Mouse (Mus musculus) liver, embryonic 15.5 days (tissue): ENCODE measurements around the gene Rnf187. TPM values are rescaled to one million over a fixed set of nuclear protein-coding genes. Genes with fewer than 3 reads are reported as not detected.
A peak's percentile ranks its signal among the peaks of the same experiment; 100 is the strongest.

Experiments
- ATAC-seq: fragments of 200-750 bp; cut with Nextera tagmentation; 2 replicates; pipeline ENCODE4 v1.8.0; 2017; ENCODE audit warnings: moderate number of reproducible peaks, mild to moderate bottlenecking, moderate library complexity; ENCODE audit not compliant: insufficient read depth
- H3K27ac ChIP-seq: fragments of 300-500 bp; sonication (generic); replicated peaks from 2 replicates; pipeline ENCODE4 v1.5.1; 2015; ENCODE audit warnings: mild to moderate bottlenecking, inconsistent platforms
- H3K27me3 ChIP-seq: fragments of 300-500 bp; sonication (generic); 2 replicates; pipeline ENCODE4 v1.6.1; 2015; ENCODE audit warnings: mild to moderate bottlenecking, inconsistent platforms
- H3K36me3 ChIP-seq: fragments of 300-500 bp; sonication (generic); replicated peaks from 2 replicates; pipeline ENCODE4 v1.6.1; 2015; ENCODE audit warnings: moderate library complexity, mild to moderate bottlenecking, inconsistent platforms
- H3K4me1 ChIP-seq: fragments of 300-500 bp; sonication (generic); replicated peaks from 2 replicates; pipeline ENCODE4 v1.6.1; 2015; ENCODE audit warnings: inconsistent platforms
- H3K4me2 ChIP-seq: fragments of 300-500 bp; sonication (generic); 2 replicates; pipeline ENCODE4 v1.6.1; 2015; ENCODE audit warnings: moderate library complexity, mild to moderate bottlenecking, inconsistent platforms
- H3K4me3 ChIP-seq: fragments of 300-500 bp; sonication (generic); replicated peaks from 2 replicates; pipeline ENCODE4 v1.5.1; 2015; ENCODE audit warnings: mild to moderate bottlenecking, inconsistent platforms
- H3K9ac ChIP-seq: fragments of 300-500 bp; sonication (generic); 2 replicates; pipeline ENCODE4 v1.6.1; 2015; ENCODE audit warnings: moderate library complexity, mild to moderate bottlenecking, inconsistent platforms
- H3K9me3 ChIP-seq: fragments of 300-500 bp; sonication (generic); replicated peaks from 2 replicates; pipeline ENCODE4 v1.6.1; 2016; ENCODE audit warnings: inconsistent platforms
- WGBS: fragments of 180-500 bp; shearing (Covaris S2); methylation state at CpG from one replicate; pipeline ENCODE4 v1.1.7; 2015; ENCODE audit warnings: mixed read lengths; ENCODE audit not compliant: insufficient replicate concordance; 5-methylcytosine and 5-hydroxymethylcytosine counted together
- polyA plus RNA-seq: library from polyadenylated mRNA; unstranded; fragments of >200 nt; fragmentation: Nextera tagmentation; extraction: Ambion mirVana; gene quantifications from 2 replicates; pipeline ENCODE4 v1.2.1, GENCODE M21; 2015

Gene Rnf187
- polyA plus RNA-seq, 1 experiment from 2014 or later = 111 TPM

DNA sequence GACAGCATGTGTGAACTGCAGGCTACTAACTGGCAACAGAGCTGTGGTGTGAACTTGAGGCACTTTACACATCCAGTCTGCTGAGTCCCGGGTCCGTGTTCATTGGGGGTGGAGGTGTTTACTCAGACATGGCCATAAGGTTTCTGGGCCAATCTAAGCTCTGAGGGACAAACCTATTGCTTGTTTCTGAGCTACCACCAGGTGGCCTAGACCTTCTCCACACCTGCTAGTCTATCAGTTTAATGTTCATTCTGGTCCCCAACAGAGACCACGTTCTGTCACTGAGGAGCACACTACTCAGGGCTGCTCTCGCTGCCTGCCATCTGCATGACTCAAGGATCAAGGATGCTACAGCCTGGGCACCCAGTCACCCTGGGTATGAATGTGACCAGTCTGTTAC, 7.1 kb downstream of the Rnf187 start:
- peaks cover 60% of the 10 kb centered on the region for H3K4me1 ChIP-seq

DNA sequence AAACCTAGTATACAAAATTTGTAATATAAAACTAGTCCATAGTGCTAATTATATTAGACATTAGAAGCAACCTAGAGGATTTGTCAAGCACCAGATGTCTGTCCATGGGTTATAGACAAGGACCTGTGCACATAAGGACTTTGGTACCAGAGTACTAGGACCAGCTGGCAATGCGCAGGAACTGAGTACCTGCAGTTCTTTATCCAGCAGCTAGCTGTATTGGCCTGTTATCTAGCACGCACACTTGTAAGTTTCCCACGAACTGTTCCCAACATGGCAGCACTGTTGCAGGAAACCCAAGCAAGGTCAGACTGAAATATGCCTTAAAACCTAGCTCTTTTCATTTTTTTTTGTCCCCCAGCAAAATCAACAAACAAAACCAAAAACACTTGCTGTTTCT, 8.5 kb downstream of the Rnf187 start:
- Histone ChIP-seq H3K9ac (no peak overlapping the region), H3K9me3 (no peaks in the 10 kb centered on the region), H3K27ac (peak overlapping the region; percentile 86), H3K4me2 (0 out of 2 replicates have a peak overlapping the region, but pooled peaks have one; percentile 4), H3K27me3 (no peaks in the 10 kb centered on the region), H3K36me3 (peaks cover 44% of the 10 kb centered on the region), H3K4me3 (no peak overlapping the region), H3K4me1 (peaks cover 50% of the 10 kb centered on the region)
- no peak for ATAC-seq
- WGBS = 23% methylated on average over 3 of the region's 3 CpGs

More for the DNA sequence above, 7.1 kb downstream of the Rnf187 start:
- Histone ChIP-seq H3K27me3 (no peaks in the 10 kb centered on the region), H3K4me2 (no peak overlapping the region), H3K9ac (no peak overlapping the region), H3K36me3 (peaks cover 54% of the 10 kb centered on the region), H3K4me3 (no peak overlapping the region), H3K27ac (0 out of 2 replicates have a peak overlapping the region, but pooled peaks have one; percentile 86), H3K9me3 (no peaks in the 10 kb centered on the region)
- no peak for ATAC-seq
- 64% methylated on average over 4 of the region's 4 CpGs for WGBS

DNA sequence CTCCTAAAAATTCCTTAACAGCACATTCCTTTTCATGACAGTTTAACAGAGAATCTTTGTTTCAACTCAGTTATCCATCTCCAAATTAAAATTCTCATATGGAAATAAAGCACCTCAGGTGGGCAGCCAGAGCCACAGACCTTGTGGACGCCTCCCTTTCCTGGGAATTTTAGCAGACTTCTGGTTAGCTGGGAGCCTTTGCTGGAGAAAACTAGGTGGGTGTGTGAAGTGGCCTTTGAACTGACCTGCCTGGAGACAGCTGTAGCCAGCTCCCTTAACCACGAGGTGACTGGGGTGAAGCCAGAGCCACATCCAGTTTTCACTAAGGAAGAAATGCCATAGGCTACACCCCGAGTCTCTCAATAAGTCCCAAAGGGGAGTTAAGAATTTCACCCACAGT, 9.1 kb downstream of the Rnf187 start:
- Histone ChIP-seq H3K9ac (0 out of 2 replicates have a peak overlapping the region, but pooled peaks have one; percentile 6), H3K4me3 (no peak overlapping the region), H3K4me1 (peaks cover 50% of the 10 kb centered on the region), H3K9me3 (no peaks in the 10 kb centered on the region), H3K27ac (peak overlapping the region; percentile 86), H3K27me3 (no peaks in the 10 kb centered on the region), H3K36me3 (peaks cover 45% of the 10 kb centered on the region), H3K4me2 (no peak overlapping the region)
- ATAC-seq = no peak
- WGBS = 43% methylated on average over 3 of the region's 3 CpGs

DNA sequence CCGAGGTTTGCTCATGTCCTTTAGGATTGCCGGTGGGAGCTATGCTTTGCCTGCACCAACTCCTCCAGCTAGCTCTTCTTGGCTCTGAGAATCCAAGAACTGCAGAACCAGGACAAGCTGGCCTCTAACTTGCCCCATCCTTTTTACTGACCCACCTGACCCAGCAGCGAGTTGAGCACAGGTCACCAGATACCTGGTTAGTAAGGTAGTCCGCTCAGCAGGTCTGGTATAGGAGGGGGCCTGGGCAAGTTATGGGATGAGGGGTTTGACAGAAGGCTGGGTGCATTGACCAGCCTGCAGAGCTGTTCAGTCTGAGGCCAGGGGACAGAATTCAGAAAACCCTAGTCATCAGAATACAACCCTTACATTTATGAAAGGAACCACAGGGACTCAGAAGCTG, 9.7 kb downstream of the Rnf187 start:
- Histone ChIP-seq H3K27me3 (no peaks in the 10 kb centered on the region), H3K4me1 (peaks cover 50% of the 10 kb centered on the region), H3K9me3 (no peaks in the 10 kb centered on the region), H3K4me3 (no peak overlapping the region), H3K4me2 (no peak overlapping the region), H3K27ac (peak overlapping the region; percentile 86), H3K36me3 (peaks cover 43% of the 10 kb centered on the region), H3K9ac (no peak overlapping the region)
- 62% methylated on average over 4 of the region's 4 CpGs for WGBS
- no peak for ATAC-seq

DNA sequence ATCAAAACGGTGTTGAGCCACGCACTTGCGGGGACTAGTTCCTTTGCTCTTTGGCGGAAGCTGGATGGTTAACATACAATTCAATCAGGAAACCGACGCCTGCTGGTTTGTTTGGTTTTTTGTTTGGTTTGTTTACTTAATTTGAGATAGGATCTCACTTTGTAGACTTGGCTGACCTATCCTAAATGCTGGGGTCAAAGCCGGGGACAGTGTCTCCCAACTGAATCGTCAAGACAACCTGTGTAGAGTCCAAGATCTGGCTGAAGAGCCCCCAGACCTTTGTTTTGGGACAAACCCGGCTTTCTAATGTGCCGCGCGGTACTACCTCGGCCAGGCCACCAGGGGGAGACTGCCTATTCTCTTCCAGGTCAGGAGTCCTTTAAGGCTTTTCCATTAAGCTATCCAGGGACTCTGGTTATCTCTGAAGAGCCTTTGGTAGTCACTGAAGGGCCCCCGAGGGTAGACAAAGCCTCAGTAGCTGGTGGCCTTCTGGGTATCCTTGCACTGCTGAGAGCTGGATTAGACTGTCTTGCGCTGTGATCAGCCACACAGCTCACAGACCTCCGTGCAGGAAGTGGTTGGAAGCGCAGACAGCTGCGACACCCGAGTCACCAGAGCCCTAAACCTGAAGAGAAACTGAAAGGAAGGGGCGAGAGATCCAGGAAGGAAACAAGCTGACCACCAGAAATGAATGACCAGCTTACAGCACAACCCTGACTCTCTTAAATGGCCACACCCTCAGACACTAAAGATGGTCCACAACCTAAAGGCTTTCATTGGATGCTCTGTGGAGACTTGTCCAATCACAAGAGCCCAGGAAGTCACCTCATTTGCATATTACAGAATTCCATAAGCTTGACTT, 10.7 kb downstream of the Rnf187 start:
- peak overlapping the region; percentile 74 for H3K4me2 ChIP-seq
- 3% methylated on average over 20 of the region's 20 CpGs for WGBS
- peaks cover 50% of the 10 kb centered on the region for H3K4me1 ChIP-seq
- peak; percentile 81 for ATAC-seq
- H3K9me3 ChIP-seq = no peaks in the 10 kb centered on the region
- H3K27ac ChIP-seq = peak overlapping the region; percentile 86
- H3K36me3 ChIP-seq = peaks cover 43% of the 10 kb centered on the region
- H3K27me3 ChIP-seq = no peaks in the 10 kb centered on the region
- H3K9ac ChIP-seq = peak overlapping the region; percentile 49
- H3K4me3 ChIP-seq = peak overlapping the region; percentile 53

DNA sequence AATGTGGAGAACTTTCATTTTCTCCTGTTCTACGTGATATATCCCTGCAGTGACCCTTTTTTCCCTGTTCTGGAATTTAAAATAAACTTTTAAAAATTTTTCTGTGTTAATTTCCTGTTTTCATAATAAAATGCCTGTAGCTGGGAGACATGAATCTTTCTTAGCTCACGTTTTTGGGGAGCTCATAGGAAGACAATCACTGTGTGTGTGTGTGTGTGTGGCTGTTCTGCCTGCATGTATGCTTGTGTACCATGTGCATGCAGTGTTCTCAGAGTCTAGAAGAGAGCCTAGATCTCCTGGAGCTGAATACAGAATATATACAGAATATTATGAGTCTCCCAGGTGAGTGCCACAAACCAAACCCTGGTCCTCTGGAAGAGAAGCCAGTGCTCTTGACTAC, 11.7 kb downstream of the Rnf187 start:
- ATAC-seq = no peak
- peak overlapping the region; percentile 74; the same call in 1 of the 2 replicates for H3K4me2 ChIP-seq
- peak overlapping the region; percentile 86; the same call in 1 of the 2 replicates for H3K27ac ChIP-seq
- H3K4me1 ChIP-seq = peaks cover 50% of the 10 kb centered on the region
- no peaks in the 10 kb centered on the region for H3K9me3 ChIP-seq
- no peaks in the 10 kb centered on the region for H3K27me3 ChIP-seq
- 57% methylated on average over 2 of the region's 2 CpGs for WGBS
- H3K36me3 ChIP-seq = peaks cover 43% of the 10 kb centered on the region
- no peak overlapping the region for H3K4me3 ChIP-seq
- H3K9ac ChIP-seq = 0 out of 2 replicates have a peak overlapping the region, but pooled peaks have one; percentile 5

DNA sequence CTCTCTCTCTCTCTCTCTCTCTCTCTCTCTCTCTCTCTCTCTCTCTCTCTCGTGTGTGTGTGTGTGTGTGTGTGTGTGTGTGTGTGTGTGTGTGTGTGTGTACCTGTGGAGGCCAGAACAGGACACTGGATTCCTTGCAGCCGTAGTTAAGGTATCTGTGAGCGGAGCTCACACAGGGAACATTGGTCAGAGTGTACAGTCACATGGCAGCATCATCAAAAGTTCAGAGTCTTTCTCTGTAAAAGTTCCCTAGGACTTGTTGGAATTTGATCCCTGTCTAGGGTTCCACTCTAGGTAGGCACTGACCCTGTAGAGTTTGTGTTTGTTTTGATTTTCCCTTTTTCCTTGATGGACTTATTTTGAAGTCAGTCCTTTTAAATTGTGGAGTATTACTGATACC, 12.1 kb downstream of the Rnf187 start:
- H3K9ac ChIP-seq = no peak overlapping the region
- no peak overlapping the region for H3K4me2 ChIP-seq
- no peak overlapping the region for H3K4me3 ChIP-seq
- no peaks in the 10 kb centered on the region for H3K9me3 ChIP-seq
- ATAC-seq = no peak
- 73% methylated on average over 3 of the region's 3 CpGs for WGBS
- no peaks in the 10 kb centered on the region for H3K27me3 ChIP-seq
- peaks cover 43% of the 10 kb centered on the region for H3K36me3 ChIP-seq
- H3K4me1 ChIP-seq = peaks cover 47% of the 10 kb centered on the region
- H3K27ac ChIP-seq = no peak overlapping the region

DNA sequence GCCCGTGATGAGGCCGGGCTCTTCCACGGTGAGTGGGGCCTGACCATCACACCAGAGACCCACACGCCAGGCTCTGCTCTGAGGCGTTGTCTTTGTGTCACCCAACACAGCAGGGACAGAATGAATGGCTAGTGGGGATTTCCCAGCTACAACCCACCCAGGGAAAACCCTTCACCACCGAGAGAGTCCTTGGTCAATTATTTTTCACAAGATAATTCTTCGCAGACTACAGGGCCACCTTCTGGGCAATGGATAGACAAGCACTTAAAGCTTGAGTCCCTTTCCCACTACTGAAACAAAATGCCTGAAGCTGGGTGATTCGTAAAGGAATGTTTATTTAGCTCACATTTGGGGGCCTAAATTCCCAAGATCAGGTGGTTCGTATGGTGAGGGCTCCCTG, 16.3 kb downstream of the Rnf187 start:
- Histone ChIP-seq H3K27me3 (no peaks in the 10 kb centered on the region), H3K9ac (no peak overlapping the region), H3K4me3 (no peak overlapping the region), H3K9me3 (no peaks in the 10 kb centered on the region), H3K4me1 (peaks cover 41% of the 10 kb centered on the region), H3K36me3 (peaks cover 52% of the 10 kb centered on the region), H3K27ac (no peak overlapping the region), H3K4me2 (no peak overlapping the region)
- ATAC-seq = no peak
- 83% methylated on average over 9 of the region's 9 CpGs for WGBS

DNA sequence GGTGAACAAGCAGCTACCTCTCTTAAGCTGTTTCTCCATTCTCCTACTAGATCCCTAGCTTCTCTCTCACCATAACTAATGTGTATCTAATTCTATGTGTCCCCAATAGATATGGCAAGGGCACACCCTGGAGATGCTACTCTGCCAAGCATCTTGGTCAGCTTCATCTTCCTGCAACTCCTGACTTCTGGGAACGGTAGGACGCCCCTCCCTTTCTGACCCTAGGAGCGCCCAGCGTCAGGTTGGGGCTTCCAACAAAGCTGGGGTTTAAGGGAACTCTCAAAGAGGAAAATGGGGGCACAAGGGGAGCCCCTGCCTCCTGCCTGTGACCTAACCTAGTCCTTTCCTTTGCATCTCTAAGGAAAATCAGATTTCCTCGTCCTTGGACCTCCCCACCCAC, 20.0 kb downstream of the Rnf187 start:
- 0 out of 2 replicates have a peak, but pooled peaks have one; percentile 13 for ATAC-seq
- Histone ChIP-seq H3K9me3 (no peaks in the 10 kb centered on the region), H3K4me3 (peak overlapping the region; percentile 69), H3K9ac (peak overlapping the region; percentile 84), H3K36me3 (peaks cover 38% of the 10 kb centered on the region), H3K4me2 (peak overlapping the region; percentile 81), H3K27ac (peak overlapping the region; percentile 97), H3K4me1 (peaks cover 72% of the 10 kb centered on the region), H3K27me3 (no peaks in the 10 kb centered on the region)
- 41% methylated on average over 5 of the region's 5 CpGs for WGBS

DNA sequence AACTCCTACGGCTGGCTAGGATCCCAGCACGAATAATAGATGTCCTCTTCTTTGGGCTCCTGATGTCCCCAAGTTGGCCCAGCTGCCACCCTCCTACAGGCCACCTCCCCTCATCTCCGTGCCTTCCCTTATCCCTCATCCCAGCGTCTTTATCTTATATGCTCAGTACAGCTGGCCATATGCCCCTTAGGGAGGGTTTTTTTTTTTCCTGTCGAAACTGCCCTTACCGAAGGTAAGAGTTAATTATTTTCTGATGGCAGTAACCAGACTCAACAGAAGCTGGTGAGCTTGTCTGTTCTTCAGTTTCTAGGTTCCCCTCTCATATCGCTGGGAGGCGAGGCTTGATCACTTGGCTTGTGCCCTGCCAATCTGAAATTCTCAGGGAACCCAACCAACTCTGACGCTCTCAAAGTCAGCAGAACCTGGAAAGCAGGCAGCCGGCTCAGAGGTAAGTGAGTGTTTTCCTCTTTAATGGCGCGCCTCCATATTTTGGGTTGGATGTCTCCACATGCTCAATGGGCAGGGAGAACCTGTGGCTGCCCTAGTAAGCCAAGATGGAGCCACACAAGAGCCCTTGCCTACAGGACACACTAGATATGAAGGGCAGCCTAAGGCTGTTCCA, 20.9 kb downstream of the Rnf187 start, which contains the start of gene Btnl10:
Gene Btnl10, plus strand, starts transcription at position 164 of the 622 bp plus-strand sequence.
- ATAC-seq = peak; percentile 83
- peak within 1 kb of the TSS; percentile 97 for H3K27ac ChIP-seq
- H3K4me2 ChIP-seq = peak within 1 kb of the TSS; percentile 81
- 31% methylated on average over 12 of the region's 12 CpGs for WGBS
- H3K9ac ChIP-seq = peak within 1 kb of the TSS; percentile 84
- H3K27me3 ChIP-seq = no peaks in the 10 kb centered on the region
- H3K9me3 ChIP-seq = no peaks in the 10 kb centered on the region
- H3K36me3 ChIP-seq = peaks cover 29% of the 10 kb centered on the region
- peak within 1 kb of the TSS; percentile 69 for H3K4me3 ChIP-seq
- H3K4me1 ChIP-seq = peaks cover 81% of the 10 kb centered on the region
